Mouse (Mus musculus) testis, adult 2 months (tissue): ENCODE measurements around the gene Otub2. TPM values are rescaled to one million over a fixed set of nuclear protein-coding genes. Genes with fewer than 3 reads are reported as not detected.

Experiments
- H3K27ac ChIP-seq: fragments of 200-500 bp; 2 replicates; pipeline ENCODE4 v1.5.1; 2012; ENCODE audit warnings: low read depth, low read length; ENCODE audit not compliant: control insufficient read depth, insufficient read depth
- H3K27me3 ChIP-seq: fragments of 200-500 bp; 2 replicates; pipeline ENCODE4 v1.6.1; 2012; ENCODE audit warnings: mild to moderate bottlenecking, low read length, moderate library complexity; ENCODE audit not compliant: control insufficient read depth, insufficient read depth
- H3K36me3 ChIP-seq: fragments of 200-500 bp; 2 replicates; pipeline ENCODE4 v1.6.1; 2012; ENCODE audit warnings: mild to moderate bottlenecking, low read length; ENCODE audit not compliant: control insufficient read depth, insufficient read depth
- H3K4me1 ChIP-seq: fragments of 200-500 bp; 2 replicates; pipeline ENCODE4 v1.6.1; 2012; ENCODE audit warnings: low read length; ENCODE audit not compliant: control insufficient read depth, insufficient read depth
- H3K4me3 ChIP-seq: fragments of 200-500 bp; 2 replicates; pipeline ENCODE4 v1.5.1; 2012; ENCODE audit warnings: low read depth, mild to moderate bottlenecking, low read length, moderate library complexity, mixed read lengths; ENCODE audit not compliant: control insufficient read depth
- CTCF ChIP-seq: fragments of 200-500 bp; IDR thresholded peaks from 2 replicates; pipeline ENCODE4 v1.5.1; 2012; ENCODE audit warnings: low read depth, mild to moderate bottlenecking, inconsistent platforms, low read length, moderate library complexity; ENCODE audit not compliant: control insufficient read depth, insufficient read depth, insufficient replicate concordance
- POLR2A ChIP-seq: fragments of 200-500 bp; IDR thresholded peaks from 2 replicates; pipeline ENCODE4 v1.6.1; 2012; ENCODE audit warnings: low read depth, mild to moderate bottlenecking, inconsistent platforms, low read length, moderate library complexity; ENCODE audit not compliant: control insufficient read depth
- polyA plus RNA-seq: library from polyadenylated mRNA; depleted of rRNA; stranded (reverse); fragments of >200 nt; gene quantifications from 2 replicates; pipeline ENCODE4 v1.2.3, GENCODE M21; 2012; rRNA removed

The Otub2 gene
- 261 and 268 TPM in 2 replicates for polyA plus RNA-seq

DNA sequence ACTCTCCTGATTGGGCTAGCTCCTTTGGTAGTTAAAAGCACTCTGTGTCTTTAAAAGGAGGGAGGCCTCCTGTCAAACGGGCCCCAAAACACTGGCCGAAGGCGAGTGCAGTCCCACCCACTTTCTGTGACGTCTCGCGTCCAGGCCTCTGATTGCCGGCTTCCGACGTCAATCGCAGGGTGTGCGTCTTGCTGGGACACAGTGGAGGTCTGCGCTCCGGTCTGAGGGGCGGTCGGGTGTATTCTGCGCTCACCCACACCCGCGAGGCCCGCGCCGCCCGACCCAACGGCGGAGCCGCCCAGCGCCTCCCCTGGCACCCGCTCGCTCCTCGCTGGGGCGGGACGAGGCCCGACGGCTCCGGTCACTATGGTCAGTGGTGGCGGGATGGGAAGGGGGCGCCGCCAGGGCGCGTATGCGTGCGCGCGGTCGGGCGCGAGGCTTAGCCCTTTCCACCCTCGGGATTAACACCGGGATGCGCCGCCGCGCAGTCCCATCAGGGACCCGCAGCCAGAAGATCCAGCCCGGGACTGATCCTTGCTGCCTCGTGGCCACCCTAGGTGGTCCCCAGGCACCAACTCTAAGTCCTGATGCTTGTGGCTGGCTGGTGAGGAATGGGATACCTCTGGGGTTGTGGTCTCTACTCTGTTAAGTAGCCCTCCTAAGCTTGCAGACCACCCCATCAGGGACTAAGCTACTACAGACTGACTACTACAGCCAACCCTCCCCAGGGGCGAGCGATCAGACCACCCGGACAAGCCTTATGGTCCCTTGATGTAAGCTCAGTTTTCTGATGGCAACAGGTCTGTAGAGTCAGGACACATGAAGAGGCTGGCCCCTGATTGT, at the start of gene Otub2:
TSS of gene Otub2 (plus strand) at position 178 of the 843 bp plus-strand sequence.
- Histone ChIP-seq H3K27ac (peak within 1 kb of the TSS; percentile 67), H3K4me3 (peak within 1 kb of the TSS; percentile 96), H3K27me3 (no peaks in the 10 kb centered on the region), H3K4me1 (peaks cover 4% of the 10 kb centered on the region; the same call in 1 of the 2 replicates), H3K36me3 (no peaks in the 10 kb centered on the region)
- peak; percentile 86 for TF ChIP-seq POLR2A
- TF ChIP-seq CTCF = no peak

DNA sequence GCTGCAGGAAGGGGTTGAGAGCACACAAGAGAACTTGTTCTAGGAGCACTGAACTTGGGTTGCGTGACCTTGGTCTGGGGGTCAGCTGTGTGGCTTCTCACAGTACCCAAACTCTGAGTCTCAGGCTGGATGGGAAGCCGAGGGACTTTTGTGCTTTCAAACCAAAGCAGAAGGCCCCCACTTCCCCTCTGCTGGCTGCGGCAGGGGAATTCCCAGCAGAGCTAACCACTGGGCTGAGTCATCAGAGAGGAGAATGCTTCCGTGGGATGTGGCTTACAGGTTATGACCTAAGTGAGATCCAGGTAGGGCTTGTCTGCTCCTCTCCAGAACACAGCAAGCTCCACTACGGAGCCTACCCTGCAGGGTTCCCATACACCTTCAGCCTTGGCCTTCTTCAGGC, 47.3 kb upstream of the Otub2 start:
- H3K4me3 ChIP-seq = no peak overlapping the region
- H3K27ac ChIP-seq = no peak overlapping the region
- no peak for TF ChIP-seq CTCF
- TF ChIP-seq POLR2A = no peak
- no peaks in the 10 kb centered on the region for H3K27me3 ChIP-seq
- H3K36me3 ChIP-seq = no peaks in the 10 kb centered on the region
- no peaks in the 10 kb centered on the region for H3K4me1 ChIP-seq

DNA sequence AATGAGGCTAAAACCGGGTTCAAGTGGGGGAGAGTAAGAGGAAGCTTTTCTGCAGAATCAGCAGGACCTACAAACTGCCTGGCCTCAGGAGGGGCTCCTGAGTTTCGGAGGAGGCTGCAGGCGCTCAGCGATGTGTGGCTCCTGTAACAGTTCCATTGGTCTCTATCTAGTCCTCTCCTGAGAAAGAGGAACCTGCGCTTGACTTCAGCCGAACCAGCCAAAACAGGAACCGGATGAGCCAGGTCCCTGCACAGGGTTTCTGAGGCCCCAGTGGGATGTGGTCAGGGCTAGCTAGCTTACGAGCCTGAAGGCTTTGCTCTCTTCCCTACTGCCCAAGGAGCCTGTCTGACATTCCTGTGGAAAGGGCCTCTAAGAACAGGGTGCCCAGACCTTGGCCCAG, 45.0 kb upstream of the Otub2 start:
- no peak overlapping the region for H3K4me3 ChIP-seq

DNA sequence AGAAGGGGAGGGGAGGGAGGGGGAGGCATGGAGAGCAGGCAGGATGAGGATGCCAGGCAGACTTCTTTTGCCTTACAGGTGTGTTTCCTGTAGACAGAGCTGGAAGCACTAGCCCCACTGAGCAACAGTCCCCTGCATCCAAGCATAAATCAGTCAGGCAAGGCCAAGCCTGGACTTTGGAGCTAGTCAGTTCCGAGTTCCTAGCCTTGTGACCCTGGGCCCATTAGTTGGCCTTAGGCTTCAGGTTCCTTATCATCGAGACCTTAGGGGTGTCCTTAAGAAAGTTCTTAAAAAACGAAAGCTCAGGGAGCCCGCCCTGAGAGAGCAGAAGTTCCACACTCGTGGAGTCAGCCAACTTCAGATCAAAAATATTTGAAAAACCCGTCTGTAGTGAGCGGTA, 43.5 kb upstream of the Otub2 start:
- Histone ChIP-seq H3K4me1 (no peaks in the 10 kb centered on the region), H3K36me3 (no peaks in the 10 kb centered on the region), H3K4me3 (no peak overlapping the region), H3K27ac (no peak overlapping the region), H3K27me3 (no peaks in the 10 kb centered on the region)
- TF ChIP-seq POLR2A (no peak), CTCF (no peak)

More for the DNA sequence above, 45.0 kb upstream of the Otub2 start:
- TF ChIP-seq CTCF = no peak
- no peak for TF ChIP-seq POLR2A
- no peaks in the 10 kb centered on the region for H3K27me3 ChIP-seq
- H3K4me1 ChIP-seq = no peaks in the 10 kb centered on the region
- no peak overlapping the region for H3K27ac ChIP-seq
- H3K36me3 ChIP-seq = no peaks in the 10 kb centered on the region

DNA sequence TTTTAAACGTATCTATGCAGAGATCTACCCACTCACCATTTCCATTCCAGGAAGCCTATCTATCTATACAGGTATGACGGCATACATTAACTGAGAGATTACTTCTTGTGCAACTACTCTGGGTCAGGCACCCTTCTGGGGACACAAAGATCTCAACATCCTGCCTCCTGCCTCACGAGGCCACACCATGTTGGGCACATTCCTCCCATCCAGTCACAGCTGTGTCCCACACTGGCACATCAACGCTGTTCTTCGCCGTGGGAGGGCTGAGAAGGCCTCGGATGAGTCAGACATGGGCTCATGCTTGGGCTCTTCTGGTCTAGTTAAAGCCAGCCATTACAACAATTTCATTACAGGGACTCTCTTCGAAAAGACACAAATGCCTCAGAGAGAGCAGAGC, 41.5 kb upstream of the Otub2 start:
- Histone ChIP-seq H3K36me3 (no peaks in the 10 kb centered on the region), H3K4me1 (no peaks in the 10 kb centered on the region), H3K27ac (no peak overlapping the region), H3K4me3 (no peak overlapping the region), H3K27me3 (no peaks in the 10 kb centered on the region)
- TF ChIP-seq POLR2A (no peak), CTCF (no peak)

DNA sequence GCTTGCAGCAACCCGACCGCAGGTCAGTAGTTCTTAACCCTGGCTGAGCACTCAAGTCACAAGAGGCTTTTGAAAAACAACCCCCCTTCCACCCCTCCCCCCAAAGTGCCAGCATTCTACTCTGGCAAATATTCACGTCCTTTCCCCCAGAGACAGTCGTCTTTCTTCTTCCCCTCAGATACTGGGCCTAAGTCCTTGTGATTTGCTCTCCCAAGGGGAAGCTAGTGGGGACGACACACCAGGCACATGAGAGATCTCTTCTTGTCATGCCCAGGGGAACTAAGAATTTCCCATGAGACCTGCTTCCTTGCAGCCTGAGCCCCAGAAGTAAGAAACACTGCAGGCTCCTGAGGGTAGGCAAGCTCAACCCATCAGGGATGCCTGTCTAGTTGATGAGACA, 41.1 kb upstream of the Otub2 start:
- no peak overlapping the region for H3K27ac ChIP-seq
- no peak overlapping the region for H3K4me3 ChIP-seq
- H3K36me3 ChIP-seq = no peaks in the 10 kb centered on the region
- TF ChIP-seq POLR2A (no peak), CTCF (no peak)
- no peaks in the 10 kb centered on the region for H3K27me3 ChIP-seq
- H3K4me1 ChIP-seq = no peaks in the 10 kb centered on the region

DNA sequence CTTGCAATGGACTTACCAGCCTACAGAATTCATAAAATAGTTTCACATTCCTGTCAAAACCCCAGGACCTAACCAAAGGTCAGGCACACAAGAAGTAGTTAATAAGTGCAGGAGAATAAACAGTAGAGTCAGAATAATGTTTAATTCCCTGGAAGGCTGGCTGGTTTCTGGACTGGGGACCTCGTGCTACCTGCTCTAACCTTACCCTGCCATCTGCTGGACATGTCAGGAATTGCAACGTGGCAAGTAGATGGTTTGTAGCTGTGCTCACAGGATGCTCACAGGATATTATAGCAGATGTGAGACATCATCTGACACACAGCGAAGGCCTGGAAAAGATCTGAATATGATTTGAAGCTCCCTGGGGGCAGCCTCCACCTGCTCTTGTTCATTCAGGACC, 40.0 kb upstream of the Otub2 start:
- H3K27me3 ChIP-seq = no peaks in the 10 kb centered on the region
- H3K4me3 ChIP-seq = no peak overlapping the region
- TF ChIP-seq POLR2A = no peak
- TF ChIP-seq CTCF = peak; percentile 89; the same call in 1 of the 2 replicates
- H3K4me1 ChIP-seq = no peaks in the 10 kb centered on the region
- no peak overlapping the region for H3K27ac ChIP-seq
- H3K36me3 ChIP-seq = no peaks in the 10 kb centered on the region
